Mouse (Mus musculus): Measurements from ENCODE around the gene Lipc. TPM values are rescaled to one million over a fixed set of nuclear protein-coding genes. Genes with fewer than 3 reads are reported as not detected.

The Lipc gene
- polyA plus RNA-seq (2012; rRNA removed), result 1.0 and 1.2 TPM in 2 replicates

DNA sequence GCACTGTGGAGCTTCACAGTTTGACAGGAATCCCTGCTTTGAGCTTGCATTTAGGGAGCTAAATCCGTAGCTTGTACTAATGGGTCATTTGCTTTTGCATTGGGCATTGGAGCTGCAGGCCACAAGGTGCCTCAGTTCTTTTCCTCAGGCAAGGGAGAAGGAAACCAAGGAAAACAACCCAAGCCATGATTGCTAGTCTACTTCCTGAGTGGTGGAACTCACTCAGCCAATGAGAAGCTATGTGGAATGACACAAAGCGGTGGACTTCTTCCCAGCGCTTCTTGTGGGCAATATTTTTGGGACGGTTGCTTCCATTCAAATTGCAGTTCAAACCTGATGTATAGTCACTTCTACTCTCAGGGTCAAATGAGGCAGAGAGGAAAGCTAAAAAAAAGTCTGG, at the start of gene Lipc:
Gene Lipc (minus strand): TSS at position 101 of the 400 bp plus-strand sequence.
- DNase-seq (ENCODE audit: low read depth, low spot score), result no peak
- WGBS, result 95% methylated on average over 4 of the region's 4 CpGs

DNA sequence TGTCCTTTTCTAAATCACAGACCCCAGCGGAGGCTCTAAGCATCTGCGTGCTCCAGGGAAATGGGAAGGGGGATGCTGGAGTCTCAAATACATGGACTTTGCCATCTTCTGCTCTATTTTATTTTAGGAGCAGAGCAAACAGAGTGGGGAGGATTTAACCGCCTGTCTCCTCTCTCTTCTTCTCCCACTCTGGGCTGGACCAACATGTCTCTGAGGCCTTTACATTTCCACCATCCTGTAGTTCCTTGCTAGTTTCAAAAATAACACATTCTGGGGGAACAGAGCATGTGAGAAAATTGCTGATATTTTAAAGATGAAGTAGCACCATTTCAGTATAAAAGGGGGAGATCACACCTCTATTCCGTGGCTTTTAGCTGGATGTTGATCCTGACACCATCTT, 47.1 kb upstream of the Lipc start:
- no peak for DNase-seq (ENCODE audit: low read depth, low spot score)
- WGBS, result 83% methylated on average over 4 of the region's 4 CpGs

DNA sequence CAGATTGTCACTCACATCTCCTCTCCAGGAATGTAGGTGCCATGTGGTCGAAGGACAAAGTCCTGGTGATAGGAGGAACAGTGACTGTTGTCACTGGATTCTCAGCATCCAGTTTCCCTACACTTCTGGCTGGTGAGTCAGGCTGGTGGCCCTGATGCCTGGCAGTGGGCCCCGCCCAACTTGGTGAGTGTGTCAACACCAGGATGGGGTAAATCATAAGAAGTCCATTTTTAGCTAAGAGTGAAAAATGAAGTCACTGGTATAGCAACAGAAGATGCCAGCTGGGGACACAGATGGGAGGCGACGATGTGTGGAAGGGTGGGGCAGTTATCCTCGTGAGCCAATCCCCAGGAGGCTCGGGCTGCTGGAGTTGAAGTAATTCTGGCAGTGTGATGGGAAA, 46.7 kb upstream of the Lipc start:
- 48% methylated on average over 6 of the region's 6 CpGs for WGBS
- no peak for DNase-seq (ENCODE audit: low read depth, low spot score)

DNA sequence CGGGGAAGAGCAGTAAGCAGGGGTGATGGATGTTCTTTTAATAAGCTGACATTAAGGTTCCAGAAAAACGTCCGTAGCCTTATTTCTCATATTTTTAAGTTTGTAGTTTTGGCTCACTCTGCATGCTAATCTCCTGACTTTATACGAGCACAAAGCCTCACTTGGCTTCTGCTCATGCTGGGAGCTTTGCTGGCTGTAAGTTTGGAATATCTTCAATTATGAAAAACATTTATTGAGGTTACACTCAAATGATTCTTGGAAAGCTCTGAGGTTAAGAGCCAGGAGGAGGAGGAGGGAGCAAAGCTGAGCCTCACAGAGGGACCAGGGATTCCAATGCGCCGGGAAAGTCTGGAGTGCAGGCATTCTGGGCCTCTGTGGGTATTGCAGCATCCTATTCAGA, 41.3 kb upstream of the Lipc start:
- 75% methylated on average over 6 of the region's 6 CpGs for WGBS
- DNase-seq (ENCODE audit: low read depth, low spot score), result no peak

DNA sequence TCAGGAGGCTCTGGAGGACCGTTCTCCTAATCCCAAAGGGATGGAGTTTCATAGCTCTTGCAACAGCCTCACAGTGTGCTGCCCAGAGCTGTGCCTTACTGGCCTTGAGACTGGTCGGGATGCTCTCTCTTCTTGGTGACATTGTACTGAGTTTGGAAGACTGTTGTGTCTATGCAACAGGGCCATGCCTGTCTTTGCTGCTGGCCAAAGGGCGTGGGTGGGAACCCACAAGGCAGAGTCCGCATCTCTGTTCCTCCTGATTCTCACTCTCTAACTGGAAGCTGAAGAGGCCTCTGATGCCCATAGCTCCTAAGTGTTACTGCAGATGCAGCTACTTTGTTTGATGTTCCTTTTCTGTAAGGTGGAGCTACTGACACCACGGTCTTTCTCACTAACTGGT, 39.4 kb upstream of the Lipc start:
- no peak for DNase-seq (ENCODE audit: low read depth, low spot score)
- WGBS, result 70% methylated on average over 5 of the region's 5 CpGs

DNA sequence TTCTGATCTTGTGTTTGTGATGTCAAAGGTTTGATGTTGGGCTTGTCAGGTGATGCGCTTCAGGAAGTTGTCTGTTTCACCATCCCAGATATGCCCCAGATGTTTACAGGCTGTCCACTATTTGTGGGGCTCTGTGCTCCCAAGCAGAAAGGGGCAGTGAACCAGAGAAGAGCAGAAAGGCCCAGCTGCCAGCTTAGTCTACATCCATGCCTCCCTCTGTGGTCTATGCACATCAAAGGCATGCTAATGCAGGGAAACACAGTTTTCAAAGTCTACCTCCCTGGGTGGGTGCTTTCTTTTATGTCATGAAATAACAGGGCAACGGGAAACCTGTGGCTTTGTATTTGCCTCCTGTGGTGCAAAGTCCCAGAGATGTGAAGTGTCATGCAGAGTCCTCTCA, 35.2 kb upstream of the Lipc start:
- no peak for DNase-seq (ENCODE audit: low read depth, low spot score)
- 53% methylated on average over 2 of the region's 2 CpGs for WGBS

DNA sequence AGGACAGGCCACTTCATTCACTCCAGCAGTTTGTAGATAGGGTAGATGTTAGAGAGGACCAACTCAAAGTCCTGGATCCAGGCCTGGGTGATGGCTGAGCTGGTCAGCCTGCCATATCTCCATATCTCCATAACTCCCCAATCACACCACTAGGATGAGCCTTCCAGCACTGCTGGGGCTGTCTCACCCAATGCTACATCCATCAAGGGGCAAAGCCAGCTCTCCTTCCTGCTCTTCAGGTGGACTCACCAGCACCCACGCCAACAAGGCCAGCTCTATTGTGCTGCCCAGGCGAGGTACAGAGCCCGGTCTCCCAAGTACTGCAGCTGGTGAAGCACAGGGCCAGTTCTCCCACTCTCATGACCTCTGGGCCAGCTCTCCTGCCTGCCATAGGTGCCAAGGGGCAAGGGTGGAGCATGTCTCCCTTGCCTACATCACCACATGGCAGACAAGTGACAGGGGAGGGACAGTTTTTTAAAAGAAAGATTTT, 31.0 kb upstream of the Lipc start:
- 94% methylated on average over 3 of the region's 3 CpGs for WGBS

DNA sequence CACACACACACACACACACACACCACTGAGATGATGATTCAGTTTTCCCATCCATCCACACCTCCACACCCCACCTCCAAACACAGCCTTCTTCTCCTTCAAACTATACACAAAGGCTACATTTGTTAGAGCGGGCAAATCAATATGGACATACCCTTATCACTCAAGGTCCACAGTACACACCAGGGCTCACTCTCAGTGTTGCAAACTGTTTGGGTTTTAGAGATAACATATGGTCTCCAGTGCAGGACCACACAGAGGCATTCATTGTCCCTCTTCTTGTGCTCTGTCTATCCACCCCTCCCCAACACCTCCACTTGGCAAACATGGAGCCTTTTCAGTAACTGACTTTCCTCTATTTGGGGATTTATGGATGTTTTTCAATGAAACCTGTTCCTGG, 29.7 kb upstream of the Lipc start:
- DNase-seq (ENCODE audit: low read depth, low spot score), result no peak
- WGBS, result 63% methylated on average over 1 of the region's 1 CpGs

More for the DNA sequence above, 31.0 kb upstream of the Lipc start:
- no peak for DNase-seq (ENCODE audit: low read depth, low spot score)

DNA sequence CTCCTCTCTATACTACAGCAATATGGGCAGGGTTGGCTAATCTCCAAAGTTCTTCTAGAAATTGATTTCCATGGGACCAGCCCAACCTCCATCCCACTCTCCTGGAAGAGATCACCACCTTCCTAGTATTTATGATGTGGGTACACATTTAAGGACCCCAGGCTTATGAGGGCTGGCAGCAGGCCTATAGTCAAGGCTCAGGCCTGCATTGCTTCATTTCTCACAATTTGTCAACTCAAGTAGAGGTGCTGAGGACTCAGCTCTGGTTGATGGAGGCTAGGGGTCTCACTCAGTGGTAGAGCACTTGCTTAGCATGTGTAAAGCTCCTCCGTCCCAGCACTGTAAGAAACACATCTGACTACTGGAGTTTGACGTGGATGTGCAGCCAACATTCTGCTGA, 27.6 kb upstream of the Lipc start:
- no peak for DNase-seq (ENCODE audit: low read depth, low spot score)
- 90% methylated on average over 2 of the region's 2 CpGs for WGBS

DNA sequence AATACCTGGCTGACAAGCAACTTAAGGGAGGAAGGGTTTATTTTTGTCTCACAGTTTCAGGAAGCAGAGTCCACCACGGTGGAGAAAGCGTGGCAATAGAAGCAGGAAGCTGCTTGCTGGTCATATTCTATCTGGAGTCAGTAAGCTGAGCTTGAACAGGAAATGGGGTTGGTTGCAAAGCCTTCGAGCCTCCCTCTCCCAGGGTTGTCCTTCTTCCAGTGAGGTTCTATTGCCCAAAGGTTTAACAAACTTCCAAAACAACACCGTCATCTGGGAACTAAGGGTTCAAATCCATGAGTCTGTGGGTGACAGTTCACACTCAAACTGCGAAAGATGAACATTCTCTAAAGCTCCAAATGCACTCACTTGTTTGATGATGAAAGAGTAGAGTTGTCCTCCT, 27.1 kb upstream of the Lipc start:
- DNase-seq (ENCODE audit: low read depth, low spot score), result no peak
- WGBS, result 90% methylated on average over 5 of the region's 5 CpGs

DNA sequence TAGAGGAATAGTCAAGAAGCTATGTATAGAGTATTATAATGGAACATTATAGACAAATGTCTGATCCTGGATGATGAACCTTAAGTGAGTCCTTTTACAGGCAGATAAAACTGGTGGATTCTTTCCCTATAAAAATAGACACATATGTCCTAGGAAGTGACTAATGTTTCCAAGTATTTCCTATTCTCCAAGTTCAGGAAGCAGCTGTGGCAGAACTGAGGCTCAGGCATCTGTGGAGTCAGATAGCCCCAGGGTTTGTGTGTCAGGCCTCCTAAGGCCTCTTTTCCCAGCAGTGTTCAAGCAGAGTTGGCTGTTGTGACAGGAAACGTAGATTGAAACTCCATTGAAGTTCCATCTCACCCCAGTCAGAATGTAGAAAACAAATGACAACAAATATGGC, 25.4 kb upstream of the Lipc start:
- DNase-seq (ENCODE audit: low read depth, low spot score), result no peak
- WGBS, result 89% methylated on average over 1 of the region's 1 CpGs

DNA sequence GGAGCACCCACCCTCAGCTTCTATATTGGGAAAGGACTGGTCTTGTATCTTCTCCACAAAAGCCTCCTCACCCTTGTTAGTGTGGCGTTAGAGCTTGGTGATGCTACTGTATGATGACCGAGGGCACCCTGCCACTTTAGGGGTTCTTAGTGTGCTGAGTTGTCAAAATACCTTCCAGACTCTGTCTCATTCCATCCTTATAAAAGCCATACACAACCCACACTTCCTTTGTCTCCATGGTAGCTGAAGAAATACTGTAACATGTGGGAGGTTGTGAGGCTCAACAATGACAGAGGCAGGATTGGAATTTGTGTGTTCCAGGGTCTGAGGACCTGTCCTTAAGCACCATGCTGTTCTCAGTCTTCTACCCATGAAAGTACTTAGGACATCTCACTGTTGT, 23.9 kb upstream of the Lipc start:
- DNase-seq (ENCODE audit: low read depth, low spot score), result no peak
- WGBS, result 93% methylated on average over 2 of the region's 2 CpGs

DNA sequence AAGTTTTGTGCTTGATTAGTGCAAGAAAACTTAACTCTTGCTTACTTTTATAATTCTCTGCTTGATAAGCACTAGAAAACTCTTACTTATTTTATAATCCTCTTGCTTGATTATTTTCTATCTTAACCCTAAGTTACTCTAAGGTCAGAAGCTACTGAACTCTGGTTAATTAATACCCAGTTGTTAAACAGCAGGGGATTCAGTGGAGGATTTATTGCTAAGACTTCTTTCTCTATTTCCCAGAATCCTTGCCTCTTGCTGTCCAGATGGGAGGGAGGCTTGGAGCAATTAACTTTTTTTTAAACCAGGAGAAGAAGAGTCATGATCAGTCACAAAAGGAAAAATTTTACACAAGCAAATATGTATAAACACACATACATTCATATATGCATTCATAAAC, 21.3 kb upstream of the Lipc start:
- no peak for DNase-seq (ENCODE audit: low read depth, low spot score)

DNA sequence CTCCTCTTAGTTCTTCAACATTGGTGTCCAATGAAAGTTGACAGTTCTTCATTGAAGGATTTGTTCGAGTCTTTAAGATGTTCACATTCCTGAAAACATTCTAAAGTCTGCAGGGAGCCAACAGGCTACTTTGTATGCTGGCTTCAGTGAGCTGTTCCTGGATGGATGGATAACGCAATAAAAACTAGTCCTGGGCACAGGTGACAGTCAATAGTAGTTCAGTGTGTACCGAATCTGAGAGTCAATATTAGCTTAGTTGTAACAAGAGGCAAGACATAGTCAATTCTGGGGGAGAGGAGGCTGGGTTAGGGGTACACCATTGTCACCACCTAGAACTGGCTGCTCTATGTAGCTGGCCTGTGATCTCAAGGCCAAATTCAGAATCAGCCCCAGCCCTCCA, 17.2 kb upstream of the Lipc start:
- no peak for DNase-seq (ENCODE audit: low read depth, low spot score)
- WGBS, result 27% methylated on average over 3 of the region's 3 CpGs

DNA sequence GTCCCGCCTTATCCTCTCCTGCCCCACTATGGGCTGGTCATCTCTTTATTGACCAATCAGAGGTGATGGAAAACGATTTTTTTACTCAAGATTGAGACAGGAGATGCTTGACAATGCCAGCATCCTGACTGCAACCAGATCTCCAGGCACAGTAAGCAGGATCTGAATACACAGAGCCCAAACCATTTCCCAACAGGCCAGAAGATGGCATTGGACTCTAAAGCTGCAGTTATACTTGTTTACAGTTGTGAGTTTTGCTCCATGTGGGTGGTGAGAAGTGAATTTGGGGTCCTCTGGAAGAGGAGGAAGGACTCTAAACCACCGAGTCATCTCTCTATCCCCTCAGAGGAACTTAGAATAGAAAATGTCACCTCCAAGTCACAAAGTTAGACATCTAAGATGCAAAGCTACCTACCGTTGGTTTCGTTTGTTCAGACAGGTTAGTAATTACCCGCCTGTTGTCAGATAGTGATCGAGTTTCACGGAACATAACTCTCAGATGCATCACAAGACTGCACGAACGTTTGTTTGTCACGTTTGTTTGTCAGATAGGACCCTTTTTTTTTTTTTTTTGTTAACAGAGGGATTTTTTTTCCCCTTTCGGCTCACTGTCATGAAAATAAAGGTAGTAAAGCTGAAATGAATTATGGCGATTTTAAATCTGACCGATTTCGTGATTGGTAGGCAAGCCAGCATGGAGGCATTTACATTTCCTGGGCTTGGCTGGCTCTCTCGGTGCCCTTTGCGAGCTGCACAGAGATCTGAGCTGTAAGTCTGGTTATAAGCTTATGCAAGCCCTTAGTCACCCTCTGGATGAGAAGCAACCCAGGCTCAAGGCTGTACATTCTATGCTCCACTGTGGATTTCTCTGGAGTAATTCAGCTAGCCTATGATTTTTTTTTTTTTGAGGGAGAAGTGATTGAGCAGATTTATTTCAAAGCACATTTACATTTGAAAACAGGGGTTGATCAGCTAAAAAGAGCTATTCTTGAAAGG, 14.3 kb upstream of the Lipc start:
- 58% methylated on average over 17 of the region's 17 CpGs for WGBS
- DNase-seq (ENCODE audit: low read depth, low spot score), result no peak

DNA sequence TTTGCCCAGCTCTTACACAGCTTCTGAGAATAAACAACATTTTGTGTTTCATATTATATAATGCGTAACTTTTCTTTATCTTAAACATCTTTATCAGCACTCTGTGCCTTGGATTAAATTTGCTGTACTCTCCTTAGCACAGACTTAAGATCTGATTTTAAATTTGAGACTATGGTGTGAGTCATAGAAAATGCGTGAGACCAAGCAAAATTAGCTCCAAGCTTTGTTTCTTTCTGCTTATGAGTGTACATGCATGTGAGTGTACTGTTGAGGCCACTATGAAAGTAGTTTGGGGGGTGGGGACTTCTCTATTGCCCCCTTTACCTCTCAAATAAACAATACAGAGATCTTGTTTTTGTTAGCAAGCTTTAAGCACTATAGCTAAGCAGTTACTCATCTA, 13.4 kb upstream of the Lipc start:
- no peak for DNase-seq (ENCODE audit: low read depth, low spot score)
- WGBS, result 91% methylated on average over 2 of the region's 2 CpGs

DNA sequence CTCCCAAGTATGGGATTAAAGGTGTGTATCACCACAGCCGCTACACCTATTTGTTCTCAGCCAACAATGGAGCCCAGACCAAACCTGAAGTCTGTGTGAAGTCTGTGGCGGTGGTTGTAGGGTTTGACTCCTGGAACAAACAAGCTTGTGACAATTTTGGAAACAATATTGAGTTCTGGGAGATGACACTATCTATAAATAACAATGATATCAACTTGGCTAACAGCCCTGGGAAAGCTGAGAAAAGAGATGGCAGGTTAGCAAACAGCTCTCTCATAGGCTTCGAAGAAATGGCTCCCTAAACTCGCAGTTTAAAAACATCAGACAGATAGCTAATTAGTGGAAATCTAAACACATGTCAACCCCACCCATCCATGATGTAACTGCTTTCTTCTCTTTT, 13.0 kb upstream of the Lipc start:
- 83% methylated on average over 4 of the region's 4 CpGs for WGBS
- DNase-seq (ENCODE audit: low read depth, low spot score), result no peak

DNA sequence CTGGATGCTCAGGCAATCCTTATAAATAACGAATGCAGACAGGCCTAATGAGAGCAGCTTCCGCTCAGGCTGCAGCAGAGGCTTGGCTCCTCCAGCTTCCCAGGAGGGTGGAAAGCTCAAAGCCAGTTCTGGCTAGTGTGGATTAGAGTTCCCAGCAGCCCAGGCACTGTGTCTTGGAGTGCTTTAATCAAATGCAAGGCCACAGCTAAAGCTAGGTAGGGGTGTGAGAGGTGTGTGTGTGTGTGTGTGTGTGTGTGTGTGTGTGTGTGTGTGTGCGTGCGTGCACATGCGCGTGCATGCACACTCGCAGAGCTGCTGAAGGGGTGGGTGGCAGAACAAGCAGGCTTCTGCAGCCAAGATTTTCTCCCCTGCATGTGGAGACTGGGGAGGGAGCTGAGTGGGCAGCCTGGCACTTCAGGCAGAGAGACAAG, 11.4 kb upstream of the Lipc start:
- WGBS, result 83% methylated on average over 7 of the region's 7 CpGs
- no peak for DNase-seq (ENCODE audit: low read depth, low spot score)

DNA sequence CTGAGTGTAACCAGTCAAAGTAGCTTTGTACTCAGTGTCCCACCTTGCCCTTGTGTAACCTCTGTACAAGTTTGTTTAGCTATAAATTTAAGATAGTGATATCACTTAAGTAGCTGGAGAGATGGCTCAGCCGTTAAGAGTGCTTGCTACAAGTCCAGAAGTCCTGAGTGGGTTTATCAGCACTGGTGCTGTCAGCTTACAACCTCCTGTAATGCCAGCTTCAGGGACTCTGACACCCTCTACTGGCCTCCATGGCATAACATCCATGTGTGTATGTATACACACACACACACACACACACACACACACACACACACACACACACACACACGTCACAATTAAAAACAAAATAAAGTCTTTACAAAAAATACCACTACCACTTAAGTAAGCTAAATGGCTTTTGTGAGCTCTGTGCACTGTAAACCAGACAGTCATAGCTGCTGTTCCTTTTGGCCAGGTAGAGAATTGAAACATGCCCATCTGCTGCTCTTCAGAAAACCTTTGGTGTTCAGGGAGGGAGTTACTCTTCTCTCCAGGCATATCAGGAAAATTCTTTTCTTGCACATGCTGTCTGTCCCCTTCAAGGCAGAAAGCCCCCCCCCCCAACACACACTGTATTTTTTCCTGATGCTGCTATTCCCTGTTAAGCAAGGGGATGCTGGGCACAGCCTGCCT, 10.9 kb upstream of the Lipc start:
- no peak for DNase-seq (ENCODE audit: low read depth, low spot score)
- WGBS, result 64% methylated on average over 2 of the region's 2 CpGs

DNA sequence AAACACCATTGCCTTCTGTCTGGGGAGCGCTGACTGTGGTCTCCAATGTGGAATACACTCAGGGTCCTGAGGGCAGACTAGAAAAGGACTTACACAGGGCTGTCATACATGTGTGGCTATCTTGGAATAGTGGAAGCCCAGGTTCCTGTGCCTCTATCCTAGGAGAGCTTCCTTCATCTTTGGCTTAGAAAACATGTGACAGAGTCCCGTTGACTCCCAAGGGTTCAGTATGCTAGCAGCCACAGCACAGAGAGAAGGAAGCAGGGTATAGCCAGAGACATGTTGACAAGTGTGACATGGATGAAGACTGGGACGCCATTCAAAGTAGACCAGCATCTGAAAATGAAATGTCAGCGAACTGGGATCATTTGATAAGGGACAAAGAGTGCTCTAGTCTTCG, 8.3 kb upstream of the Lipc start:
- DNase-seq (ENCODE audit: low read depth, low spot score), result no peak
- WGBS, result 93% methylated on average over 5 of the region's 5 CpGs

DNA sequence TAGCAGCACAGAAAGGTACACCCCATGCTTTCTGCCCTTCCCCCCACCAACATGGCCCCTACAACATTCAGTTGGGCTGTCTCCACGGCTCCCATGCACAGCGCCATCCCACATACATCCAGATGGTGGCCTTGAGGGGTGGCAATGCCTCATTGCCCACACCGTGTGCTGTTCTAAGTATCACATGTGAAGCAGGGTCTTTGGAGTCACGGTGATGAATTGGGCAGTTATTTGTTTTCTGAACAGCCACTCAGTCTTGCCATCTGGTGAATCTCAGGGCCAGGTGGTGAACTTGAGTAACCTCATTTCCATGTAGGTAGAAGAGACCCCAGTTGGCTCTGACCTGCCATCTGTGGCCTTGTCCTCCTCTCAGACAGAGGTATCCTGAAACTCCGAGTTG, 7.8 kb upstream of the Lipc start:
- DNase-seq (ENCODE audit: low read depth, low spot score), result no peak
- WGBS, result 88% methylated on average over 5 of the region's 5 CpGs

Data from large intestine, adult 2 months (tissue).